14 mouse cellular contexts compared by ENCODE assay signal in genomic region chr9:75234983-75235627, GRCm38 (mm10). TPM values are rescaled to one million over a fixed set of nuclear protein-coding genes. Genes with fewer than 3 reads are reported as not detected.
DNase-seq lines count a peak whose midpoint lies in the region; ATAC-seq and TF ChIP-seq lines count a peak whose summit lies in the region.
"Had no signal": no experiment of that assay in that cellular context is flagged by ENCODE, and none has a peak within 500 bp of the region (broad histone marks: within the 10 kb centered on the region; RNA-seq: fewer than 3 reads in every experiment).

No protein-coding gene starts in this region.

- ATAC-seq in lung, embryonic 14.5 days (ENCODE audit: insufficient read depth): peak; percentile 3; the same call in 1 of the 2 replicates
- no peak for ATAC-seq in megakaryocyte progenitor cell, adult 5-6 weeks (replicated peaks; ENCODE audit: poor library complexity)
- ATAC-seq: forebrain, postnatal 0 days had no signal

- H3K27ac ChIP-seq in lung, embryonic 14.5 days (ENCODE audit: low read depth): peak overlapping the region; percentile 88
- peak overlapping the region; percentile 96 for H3K27ac ChIP-seq in cortical plate, adult 2 months (ENCODE audit: insufficient read depth, low read length)
- H3K27ac ChIP-seq: kidney, postnatal 0 days; liver, embryonic 13.5 days had no signal

- peak overlapping the region; percentile 40 for H3K4me2 ChIP-seq in lung, embryonic 14.5 days
- H3K4me2 ChIP-seq: liver, embryonic 13.5 days had no signal

- peak overlapping the region; percentile 3; the same call in 1 of the 2 replicates for H3K4me3 ChIP-seq in lung, embryonic 14.5 days (ENCODE audit: low read depth, low read length)
- H3K4me3 ChIP-seq in cortical plate, adult 2 months (ENCODE audit: insufficient read depth, low read length): no peak overlapping the region
- H3K4me3 ChIP-seq: liver, embryonic 13.5 days; megakaryocyte, embryonic 14.5 days had no signal

- WGBS in lung, embryonic 14.5 days: 57% methylated on average over 12 of the region's 12 CpGs

- TF ChIP-seq CTCF in lung, embryonic 14.5 days (IDR thresholded peaks at IDR 0.05; ENCODE audit: low read depth): no peak
- TF ChIP-seq CTCF in cortical plate, adult 2 months (IDR thresholded peaks at IDR 0.05; ENCODE audit: extremely low read depth, insufficient read depth, low read length): no peak

- H3K27me3 ChIP-seq in lung, embryonic 14.5 days (ENCODE audit: insufficient read depth, low read length): peaks cover 18% of the 10 kb centered on the region; the same call in 1 of the 2 replicates

- H3K9ac ChIP-seq in lung, embryonic 14.5 days: no peak overlapping the region
- H3K9ac ChIP-seq: forebrain, postnatal 0 days; liver, embryonic 13.5 days had no signal

- peak; percentile 44; the same call in 1 of the 2 replicates for TF ChIP-seq POLR2A in cortical plate, adult 2 months (IDR thresholded peaks at IDR 0.05; ENCODE audit: extremely low read depth, insufficient read depth, low read length)

- no peaks in the 10 kb centered on the region for H3K36me3 ChIP-seq in lung, embryonic 14.5 days (ENCODE audit: insufficient read depth)
- H3K36me3 ChIP-seq: liver, embryonic 13.5 days had no signal

- H3K4me1 ChIP-seq in lung, embryonic 14.5 days (ENCODE audit: insufficient read depth): peaks cover 5% of the 10 kb centered on the region; the same call in 1 of the 2 replicates
- peaks cover 16% of the 10 kb centered on the region for H3K4me1 ChIP-seq in cortical plate, adult 2 months (ENCODE audit: control insufficient read depth, insufficient read depth, low read length)

- peak; percentile 86 for DNase-seq in heart, adult 11 months
- DNase-seq in heart, adult 8-10 months (ENCODE audit: low spot score): no peak
- peak; percentile 23 for DNase-seq in lung, embryonic 14.5 days
- DNase-seq in lung, postnatal 4 days: no peak
- peak; percentile 69 for DNase-seq in skeletal muscle tissue, adult 2 months (ENCODE audit: low read depth, low spot score)
- DNase-seq: cerebellum, adult 2 months; forebrain, postnatal 0 days; layer of hippocampus, adult 9-11 months; liver, embryonic 13.5 days; thymus, postnatal 36 days had no signal

- H3K9me3 ChIP-seq in lung, embryonic 14.5 days (ENCODE audit: low read depth, low read length): no peaks in the 10 kb centered on the region
- H3K9me3 ChIP-seq: liver, embryonic 13.5 days had no signal

RNA-seq across cellular contexts. Expression of gene Myo5c, which starts 3.3 kb away (rescaled TPM):
- 1 to 10 TPM; 3.8 to 7.2 (median 5.3) TPM for total RNA-seq in heart, adult 8-10 months (2022)
- 28.9 and 29.9 TPM in 2 replicates for polyA plus RNA-seq in lung, embryonic 14.5 days (2014; fragmentation: Nextera tagmentation; extraction: Ambion mirVana)
- polyA plus RNA-seq in cortical plate, adult 2 months (2012; rRNA removed): 5.0 and 5.9 TPM in 2 replicates
- 0.10 and 0.27 TPM in 2 replicates for total RNA-seq in megakaryocyte progenitor cell, adult 5-6 weeks (2015)
- 0.04 and 0.34 TPM in 2 replicates for total RNA-seq in megakaryocyte progenitor cell, adult 5-6 weeks (2017)

Comparison
In these comparisons a context has a peak if more than half of its experiments do, and no peak if none do; other contexts are left out.
1. DNase-seq: peak in heart, adult 11 months (single experiment), lung, embryonic 14.5 days (single experiment) and skeletal muscle tissue, adult 2 months (single experiment); none in heart, adult 8-10 months (single experiment) and lung, postnatal 4 days (0 of 2).